Mouse (Mus musculus): ENCODE measurements around the gene Ect2l. TPM values are rescaled to one million over a fixed set of nuclear protein-coding genes. Genes with fewer than 3 reads are reported as not detected.

The Ect2l gene
- polyA plus RNA-seq, 1 experiment from 2014 or later: 0.35 TPM

DNA sequence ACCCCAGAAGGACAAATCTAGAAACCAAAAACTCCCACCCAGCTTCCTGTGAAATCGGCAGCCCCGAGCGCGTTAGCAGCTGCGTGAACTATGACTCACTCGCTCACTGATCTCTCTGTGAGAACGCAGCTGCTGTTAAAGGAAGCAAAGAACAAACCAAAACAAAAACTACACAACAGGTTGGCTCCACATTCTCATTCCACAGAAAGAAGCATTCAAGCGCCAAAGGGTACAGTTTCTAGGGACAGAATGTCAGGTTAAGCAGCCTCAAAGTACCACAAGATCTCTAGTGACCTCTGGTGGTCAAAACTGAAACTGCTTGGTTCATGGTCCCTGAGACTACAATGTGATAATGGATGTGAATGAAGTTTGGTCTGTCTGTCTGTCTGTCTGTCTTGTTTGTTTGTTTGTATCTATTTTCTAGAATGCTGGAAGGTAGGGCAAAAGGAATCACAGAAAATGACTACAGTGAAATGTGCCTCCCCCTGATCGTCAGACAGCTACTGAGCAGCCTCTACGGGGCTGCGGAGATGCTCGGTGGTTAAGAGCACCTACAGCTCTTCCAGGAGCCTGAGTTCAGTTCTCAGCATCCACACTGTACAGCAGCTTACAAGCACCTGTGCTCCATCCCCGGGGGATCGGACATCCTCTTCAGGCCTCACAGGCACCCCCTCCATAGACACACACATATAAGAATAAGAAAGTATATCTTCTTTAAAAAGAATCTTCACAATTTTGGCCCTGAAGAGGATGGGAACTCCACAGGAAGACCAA is 13.3 kb downstream of the Ect2l start:
- Histone ChIP-seq H3K36me3 (ENCODE audit: control insufficient read depth, insufficient read depth, low read length) (no peaks in the 10 kb centered on the region), H3K4me3 (ENCODE audit: low read length) (peak overlapping the region; percentile 20; the same call in 1 of the 2 replicates), H3K4me2 (ENCODE audit: low read length) (peak overlapping the region; percentile 50), H3K27ac (ENCODE audit: low read depth, low read length) (no peak overlapping the region), H3K9ac (ENCODE audit: low read depth, low read length) (no peak overlapping the region), H3K4me1 (ENCODE audit: control insufficient read depth, insufficient read depth, low read depth, low read length) (no peaks in the 10 kb centered on the region), H3K9me3 (ENCODE audit: control insufficient read depth, low read length) (no peaks in the 10 kb centered on the region), H3K27me3 (replicated peaks; ENCODE audit: control insufficient read depth, insufficient read depth, low read length) (no peaks in the 10 kb centered on the region)
- WGBS: 54% methylated on average over 14 of the region's 14 CpGs
- ATAC-seq: peak; percentile 64; the same call in 1 of the 2 replicates

DNA sequence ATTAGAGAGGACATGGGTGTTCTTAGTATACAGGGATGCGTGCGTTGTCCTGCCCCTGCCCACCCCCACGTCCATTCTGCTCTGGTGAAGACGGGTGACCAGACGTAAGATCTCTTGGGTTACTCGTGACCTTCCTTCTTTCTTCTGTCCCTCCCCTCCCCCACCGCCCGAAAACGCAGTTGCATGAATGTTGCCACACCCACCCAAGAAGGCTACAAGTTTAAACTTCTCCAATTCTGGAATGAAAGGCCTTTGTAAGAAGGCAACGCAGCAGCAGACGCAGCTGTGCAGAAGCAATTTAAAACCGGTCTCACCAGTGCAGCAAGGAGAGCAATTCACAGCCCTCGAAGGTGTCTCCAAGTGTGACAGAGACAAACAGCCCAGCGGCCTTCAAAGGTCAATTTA is 16.0 kb downstream of the Ect2l start:
- ATAC-seq: no peak
- Histone ChIP-seq H3K9me3 (ENCODE audit: control insufficient read depth, low read length) (no peaks in the 10 kb centered on the region), H3K36me3 (ENCODE audit: control insufficient read depth, insufficient read depth, low read length) (no peaks in the 10 kb centered on the region), H3K4me2 (ENCODE audit: low read length) (no peak overlapping the region), H3K27ac (ENCODE audit: low read depth, low read length) (no peak overlapping the region), H3K4me1 (ENCODE audit: control insufficient read depth, insufficient read depth, low read depth, low read length) (no peaks in the 10 kb centered on the region), H3K4me3 (ENCODE audit: low read length) (no peak overlapping the region), H3K27me3 (replicated peaks; ENCODE audit: control insufficient read depth, insufficient read depth, low read length) (no peaks in the 10 kb centered on the region), H3K9ac (ENCODE audit: low read depth, low read length) (no peak overlapping the region)
- 59% methylated on average over 14 of the region's 14 CpGs for WGBS

DNA sequence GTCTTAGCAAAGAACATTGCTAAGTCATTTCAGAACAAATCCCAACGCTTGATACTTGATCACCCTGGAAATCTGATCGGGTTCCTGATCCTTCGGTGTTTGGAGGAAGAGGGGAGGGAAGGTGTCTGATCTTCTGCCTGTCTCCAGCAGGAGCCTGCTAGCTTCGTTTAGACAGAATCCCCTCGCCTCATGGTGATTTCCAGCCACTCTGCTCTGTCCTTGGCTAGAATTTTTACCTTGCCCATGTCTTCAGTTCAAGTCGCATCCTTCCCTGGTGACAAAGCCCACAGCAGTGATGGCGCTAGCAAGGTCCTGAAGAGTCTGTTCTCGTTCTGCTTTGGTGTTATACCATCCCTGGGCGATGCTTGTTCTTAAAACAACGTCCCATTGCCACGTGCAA is 16.5 kb downstream of the Ect2l start:
- H3K9me3 ChIP-seq (ENCODE audit: control insufficient read depth, low read length): no peaks in the 10 kb centered on the region
- WGBS: 85% methylated on average over 11 of the region's 11 CpGs
- no peaks in the 10 kb centered on the region for H3K27me3 ChIP-seq (replicated peaks; ENCODE audit: control insufficient read depth, insufficient read depth, low read length)
- H3K4me2 ChIP-seq (ENCODE audit: low read length): no peak overlapping the region
- no peaks in the 10 kb centered on the region for H3K4me1 ChIP-seq (ENCODE audit: control insufficient read depth, insufficient read depth, low read depth, low read length)
- no peaks in the 10 kb centered on the region for H3K36me3 ChIP-seq (ENCODE audit: control insufficient read depth, insufficient read depth, low read length)
- H3K4me3 ChIP-seq (ENCODE audit: low read length): no peak overlapping the region
- no peak overlapping the region for H3K9ac ChIP-seq (ENCODE audit: low read depth, low read length)
- ATAC-seq: no peak
- no peak overlapping the region for H3K27ac ChIP-seq (ENCODE audit: low read depth, low read length)

DNA sequence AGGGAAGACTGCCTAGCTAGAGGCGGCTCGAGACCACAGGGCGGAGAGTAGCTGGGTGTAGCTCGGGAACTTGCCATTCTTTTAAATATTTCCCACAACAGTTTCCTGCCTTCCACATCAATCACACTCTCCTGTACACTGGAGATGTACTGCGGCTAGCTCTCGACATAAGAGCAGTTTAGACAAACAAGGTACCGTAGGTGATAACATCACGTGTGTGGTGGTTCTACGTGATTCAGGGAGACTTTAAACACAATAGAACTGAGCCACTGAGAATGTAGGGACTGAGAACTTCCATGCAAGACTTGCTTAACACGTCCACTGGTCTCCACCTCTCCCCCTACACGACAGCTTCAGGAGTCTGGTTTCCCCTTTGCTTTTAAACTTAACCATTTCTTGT is 17.5 kb downstream of the Ect2l start:
- Histone ChIP-seq H3K4me1 (ENCODE audit: control insufficient read depth, insufficient read depth, low read depth, low read length) (no peaks in the 10 kb centered on the region), H3K27ac (ENCODE audit: low read depth, low read length) (no peak overlapping the region), H3K9ac (ENCODE audit: low read depth, low read length) (no peak overlapping the region), H3K27me3 (replicated peaks; ENCODE audit: control insufficient read depth, insufficient read depth, low read length) (no peaks in the 10 kb centered on the region), H3K9me3 (ENCODE audit: control insufficient read depth, low read length) (no peaks in the 10 kb centered on the region), H3K4me3 (ENCODE audit: low read length) (no peak overlapping the region), H3K36me3 (ENCODE audit: control insufficient read depth, insufficient read depth, low read length) (no peaks in the 10 kb centered on the region), H3K4me2 (ENCODE audit: low read length) (no peak overlapping the region)
- no peak for ATAC-seq
- WGBS: 85% methylated on average over 11 of the region's 11 CpGs

DNA sequence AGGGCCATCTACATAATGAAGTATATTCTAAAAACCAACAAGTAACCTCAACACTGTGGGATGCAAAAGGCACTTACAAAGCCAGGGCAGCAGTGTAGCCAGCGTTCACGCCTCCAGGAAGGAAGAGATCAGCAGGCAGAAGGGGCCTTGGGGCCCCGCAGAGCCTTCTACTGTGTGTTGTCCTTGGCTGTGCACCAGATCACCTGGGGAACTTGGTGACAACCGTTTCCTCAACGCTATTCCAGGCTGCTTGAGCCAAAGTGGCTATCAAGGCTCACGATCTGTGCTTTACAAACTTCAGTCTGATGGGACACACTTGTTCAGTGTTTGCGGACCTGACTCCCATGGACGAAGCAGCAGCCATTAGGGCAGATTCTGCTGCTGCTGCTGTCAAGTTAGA is 19.0 kb downstream of the Ect2l start:
- Histone ChIP-seq H3K27ac (ENCODE audit: low read depth, low read length) (no peak overlapping the region), H3K4me2 (ENCODE audit: low read length) (no peak overlapping the region), H3K36me3 (ENCODE audit: control insufficient read depth, insufficient read depth, low read length) (no peaks in the 10 kb centered on the region), H3K4me1 (ENCODE audit: control insufficient read depth, insufficient read depth, low read depth, low read length) (no peaks in the 10 kb centered on the region), H3K9ac (ENCODE audit: low read depth, low read length) (no peak overlapping the region), H3K4me3 (ENCODE audit: low read length) (no peak overlapping the region), H3K27me3 (replicated peaks; ENCODE audit: control insufficient read depth, insufficient read depth, low read length) (no peaks in the 10 kb centered on the region), H3K9me3 (ENCODE audit: control insufficient read depth, low read length) (no peaks in the 10 kb centered on the region)
- no peak for ATAC-seq
- 67% methylated on average over 8 of the region's 8 CpGs for WGBS

DNA sequence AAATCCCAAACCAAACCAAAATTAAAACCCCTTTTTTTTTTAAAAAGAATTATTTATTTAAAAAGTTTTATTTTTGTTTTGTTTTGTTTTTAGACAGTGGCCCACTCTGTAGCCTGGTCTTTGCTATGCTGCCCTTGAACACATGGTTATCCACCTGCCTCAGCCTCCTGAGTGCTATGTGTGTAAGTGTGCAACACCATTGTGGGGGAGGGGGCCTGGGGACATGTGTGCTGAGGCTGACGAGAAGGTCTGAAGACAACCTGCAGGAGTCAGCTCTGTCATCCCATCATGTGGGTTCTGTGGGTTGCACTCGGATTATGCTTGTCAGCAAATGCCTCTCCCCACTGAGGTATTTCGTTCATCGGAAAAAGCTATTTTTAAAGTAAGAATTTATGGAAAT is 21.2 kb downstream of the Ect2l start:
- Histone ChIP-seq H3K4me2 (ENCODE audit: low read length) (no peak overlapping the region), H3K9ac (ENCODE audit: low read depth, low read length) (no peak overlapping the region)

DNA sequence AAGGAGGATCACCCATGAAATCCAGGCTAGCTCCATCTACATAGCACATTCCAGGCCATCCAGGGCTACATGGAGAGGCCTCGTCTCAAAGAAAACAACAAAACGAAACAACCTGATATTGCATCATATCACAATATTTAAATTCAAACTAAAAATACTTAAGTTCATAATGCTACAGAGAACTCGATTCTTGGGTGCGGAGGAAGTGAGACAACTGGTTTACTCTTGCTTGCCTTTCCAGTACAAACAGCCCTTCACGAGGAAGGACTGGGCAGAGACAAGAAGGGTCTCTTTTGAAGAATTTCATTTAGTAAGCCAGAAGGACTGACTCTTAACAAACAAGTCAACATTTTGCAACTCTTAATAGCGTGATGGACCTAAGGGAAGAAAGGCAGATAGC is 22.1 kb downstream of the Ect2l start:
- no peak overlapping the region for H3K9ac ChIP-seq (ENCODE audit: low read depth, low read length)

More for the DNA sequence above, 21.2 kb downstream of the Ect2l start:
- WGBS: 80% methylated on average over 4 of the region's 4 CpGs
- ATAC-seq: no peak
- Histone ChIP-seq H3K36me3 (ENCODE audit: control insufficient read depth, insufficient read depth, low read length) (no peaks in the 10 kb centered on the region), H3K9me3 (ENCODE audit: control insufficient read depth, low read length) (no peaks in the 10 kb centered on the region), H3K4me3 (ENCODE audit: low read length) (no peak overlapping the region), H3K4me1 (ENCODE audit: control insufficient read depth, insufficient read depth, low read depth, low read length) (no peaks in the 10 kb centered on the region), H3K27ac (ENCODE audit: low read depth, low read length) (no peak overlapping the region), H3K27me3 (replicated peaks; ENCODE audit: control insufficient read depth, insufficient read depth, low read length) (no peaks in the 10 kb centered on the region)

DNA sequence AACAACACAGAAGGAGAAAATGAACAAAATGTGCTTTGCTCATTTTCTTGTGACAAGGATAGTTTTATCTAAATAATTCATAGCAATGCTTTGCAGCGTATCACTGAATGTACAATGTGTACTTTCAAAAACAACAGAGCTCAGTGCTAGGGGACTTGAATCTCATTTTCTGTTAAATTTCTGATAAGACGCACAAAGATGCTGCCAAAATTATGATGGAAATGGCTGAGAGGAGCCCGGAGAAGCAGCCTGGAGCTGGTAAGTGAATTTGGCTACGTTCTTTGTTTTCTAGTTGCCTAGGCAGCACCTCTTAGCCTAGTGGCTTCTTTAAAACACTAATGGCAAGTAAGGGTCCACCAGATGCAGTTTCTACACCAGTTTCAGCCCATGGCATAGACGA is 28.4 kb downstream of the Ect2l start:
- Histone ChIP-seq H3K4me1 (ENCODE audit: control insufficient read depth, insufficient read depth, low read depth, low read length) (no peaks in the 10 kb centered on the region), H3K9ac (ENCODE audit: low read depth, low read length) (no peak overlapping the region), H3K4me3 (ENCODE audit: low read length) (no peak overlapping the region), H3K27ac (ENCODE audit: low read depth, low read length) (no peak overlapping the region), H3K4me2 (ENCODE audit: low read length) (no peak overlapping the region), H3K36me3 (ENCODE audit: control insufficient read depth, insufficient read depth, low read length) (no peaks in the 10 kb centered on the region), H3K27me3 (replicated peaks; ENCODE audit: control insufficient read depth, insufficient read depth, low read length) (no peaks in the 10 kb centered on the region), H3K9me3 (ENCODE audit: control insufficient read depth, low read length) (no peaks in the 10 kb centered on the region)
- ATAC-seq: no peak
- 66% methylated on average over 5 of the region's 5 CpGs for WGBS

More for the DNA sequence above, 22.1 kb downstream of the Ect2l start:
- H3K36me3 ChIP-seq (ENCODE audit: control insufficient read depth, insufficient read depth, low read length): no peaks in the 10 kb centered on the region
- 89% methylated on average over 6 of the region's 6 CpGs for WGBS
- H3K27me3 ChIP-seq (replicated peaks; ENCODE audit: control insufficient read depth, insufficient read depth, low read length): no peaks in the 10 kb centered on the region
- no peak overlapping the region for H3K27ac ChIP-seq (ENCODE audit: low read depth, low read length)
- H3K4me2 ChIP-seq (ENCODE audit: low read length): no peak overlapping the region
- no peak overlapping the region for H3K4me3 ChIP-seq (ENCODE audit: low read length)
- no peaks in the 10 kb centered on the region for H3K4me1 ChIP-seq (ENCODE audit: control insufficient read depth, insufficient read depth, low read depth, low read length)
- no peak for ATAC-seq
- H3K9me3 ChIP-seq (ENCODE audit: control insufficient read depth, low read length): no peaks in the 10 kb centered on the region

DNA sequence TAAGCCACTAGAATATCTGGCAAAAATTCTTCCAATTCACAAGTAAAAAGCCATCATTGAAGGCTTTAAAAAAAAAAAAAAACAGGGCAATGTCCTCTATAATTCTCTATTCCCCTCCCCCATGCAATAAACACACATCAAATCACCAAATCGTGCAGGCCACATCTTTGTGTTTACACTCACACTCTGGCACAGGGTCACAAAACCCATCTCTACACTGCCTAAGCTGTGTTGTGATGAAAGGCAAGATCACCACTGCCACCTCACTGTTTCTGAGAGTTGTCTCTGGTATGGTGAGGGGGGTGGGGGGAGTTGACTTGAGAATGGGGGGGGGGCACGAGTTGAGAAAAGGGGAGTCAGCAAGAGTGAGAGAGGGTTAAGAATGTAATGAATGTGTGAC is 33.4 kb downstream of the Ect2l start:
- H3K4me1 ChIP-seq (ENCODE audit: control insufficient read depth, insufficient read depth, low read depth, low read length): no peaks in the 10 kb centered on the region
- H3K27ac ChIP-seq (ENCODE audit: low read depth, low read length): no peak overlapping the region
- WGBS: 74% methylated on average over 2 of the region's 2 CpGs
- no peak for ATAC-seq
- H3K4me2 ChIP-seq (ENCODE audit: low read length): no peak overlapping the region
- no peak overlapping the region for H3K9ac ChIP-seq (ENCODE audit: low read depth, low read length)
- H3K27me3 ChIP-seq (replicated peaks; ENCODE audit: control insufficient read depth, insufficient read depth, low read length): no peaks in the 10 kb centered on the region
- H3K9me3 ChIP-seq (ENCODE audit: control insufficient read depth, low read length): no peaks in the 10 kb centered on the region
- no peaks in the 10 kb centered on the region for H3K36me3 ChIP-seq (ENCODE audit: control insufficient read depth, insufficient read depth, low read length)
- H3K4me3 ChIP-seq (ENCODE audit: low read length): no peak overlapping the region
